Mouse (Mus musculus) thymus, postnatal 36 days (tissue): ENCODE data around the gene Kcnj13.

Source experiments
- DNase-seq, 2 experiments: peaks; one replicate each; pipeline ENCODE4 v3.0.0; 2022; ENCODE audit warnings: mixed read lengths in 2 of 2

Gene Kcnj13

GRCm38 (mm10) chr1:87394594-87394993 lies at the start of gene Kcnj13:
TSS of gene Kcnj13 (minus strand) at chr1:87394729.
- DNase-seq: no peak

- DNase-seq: no peak
Observed at GRCm38 (mm10) chr1:87436583-87436982, 42.1 kb upstream of the Kcnj13 start.

- no peak for DNase-seq
Observed at GRCm38 (mm10) chr1:87435125-87435524, 40.6 kb upstream of the Kcnj13 start.

- DNase-seq: no peak
Observed at GRCm38 (mm10) chr1:87418733-87419132, 24.2 kb upstream of the Kcnj13 start.

GRCm38 (mm10) chr1:87409380-87409779 lies 14.9 kb upstream of the Kcnj13 start:
- DNase-seq: no peak

- no peak for DNase-seq
Observed at GRCm38 (mm10) chr1:87406012-87406411, 11.5 kb upstream of the Kcnj13 start.

GRCm38 (mm10) chr1:87404710-87405109 lies 10.2 kb upstream of the Kcnj13 start:
- DNase-seq: no peak

GRCm38 (mm10) chr1:87396923-87397586 lies 2.5 kb upstream of the Kcnj13 start:
- DNase-seq: no peak

GRCm38 (mm10) chr1:87393444-87394195 lies 909 bp downstream of the Kcnj13 start:
- no peak for DNase-seq

GRCm38 (mm10) chr1:87386436-87387092 lies 8.0 kb downstream of the Kcnj13 start:
- no peak for DNase-seq

GRCm38 (mm10) chr1:87381152-87381551 lies 13.4 kb downstream of the Kcnj13 start:
- no peak for DNase-seq

GRCm38 (mm10) chr1:87379919-87380318 lies 14.6 kb downstream of the Kcnj13 start:
- no peak for DNase-seq

GRCm38 (mm10) chr1:87378024-87378560 lies 16.4 kb downstream of the Kcnj13 start:
- no peak for DNase-seq

GRCm38 (mm10) chr1:87360276-87360675 lies 34.3 kb downstream of the Kcnj13 start:
- DNase-seq: no peak

GRCm38 (mm10) chr1:87350576-87350975 lies 44.0 kb downstream of the Kcnj13 start:
- DNase-seq: no peak
